Mouse (Mus musculus): ENCODE results near the gene Snx25. TPM values are rescaled to one million over a fixed set of nuclear protein-coding genes. Genes with fewer than 3 reads are reported as not detected.

Gene Snx25
- polyA plus RNA-seq, 1 experiment from 2014 or later, result 6.5 TPM

DNA sequence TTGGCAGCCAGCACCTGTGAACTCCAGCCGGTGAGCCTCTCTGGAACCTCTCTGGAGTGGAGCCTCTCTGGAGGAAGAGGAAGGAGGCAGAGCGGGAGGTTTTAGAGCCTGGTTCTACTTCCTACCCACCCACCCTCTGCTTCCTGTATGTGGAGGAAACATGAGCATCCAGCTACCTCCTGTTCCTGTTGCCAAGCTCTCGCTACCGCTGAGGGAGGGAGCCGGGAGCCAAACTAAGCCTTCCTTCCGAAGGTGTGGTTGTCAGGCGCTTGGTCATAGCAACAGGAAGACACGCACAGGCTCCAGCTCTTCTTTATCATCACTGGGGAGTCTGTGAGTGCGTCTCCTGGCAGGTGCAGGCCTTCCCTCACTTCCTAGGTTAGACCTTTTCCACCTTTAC is 129.8 kb downstream of the Snx25 start:
- Histone ChIP-seq H3K36me3 (ENCODE audit: control insufficient read depth, insufficient read depth, low read length) (no peaks in the 10 kb centered on the region), H3K4me1 (ENCODE audit: control insufficient read depth, insufficient read depth, low read length) (no peaks in the 10 kb centered on the region), H3K27me3 (ENCODE audit: control insufficient read depth, insufficient read depth, low read length) (no peaks in the 10 kb centered on the region), H3K4me2 (ENCODE audit: low read depth, severe bottlenecking) (no peak overlapping the region), H3K9me3 (ENCODE audit: control insufficient read depth, low read length) (no peaks in the 10 kb centered on the region), H3K27ac (replicated peaks; ENCODE audit: low read depth, low read length) (no peak overlapping the region), H3K4me3 (ENCODE audit: low read depth, low read length) (no peak overlapping the region), H3K9ac (ENCODE audit: low read length) (no peak overlapping the region)
- 87% methylated on average over 9 of the region's 9 CpGs for WGBS
- ATAC-seq (ENCODE audit: insufficient number of reproducible peaks, low FRiP score, low TSS enrichment, low read depth) (no peak), DNase-seq (ENCODE audit: low spot score) (no peak)

GRCm38 (mm10) chr8:46010746-46011680 is 140.9 kb downstream of the Snx25 start:
- H3K4me1 ChIP-seq (ENCODE audit: control insufficient read depth, insufficient read depth, low read length), result peaks cover 11% of the 10 kb centered on the region
- H3K36me3 ChIP-seq (ENCODE audit: control insufficient read depth, insufficient read depth, low read length), result no peaks in the 10 kb centered on the region
- 13% methylated on average over 17 of the region's 17 CpGs for WGBS
- H3K4me3 ChIP-seq (ENCODE audit: low read depth, low read length), result peak overlapping the region; percentile 8; the same call in 1 of the 2 replicates
- H3K9me3 ChIP-seq (ENCODE audit: control insufficient read depth, low read length), result no peaks in the 10 kb centered on the region
- ATAC-seq (ENCODE audit: insufficient number of reproducible peaks, low FRiP score, low TSS enrichment, low read depth), result no peak
- peak overlapping the region; percentile 7 for H3K4me2 ChIP-seq (ENCODE audit: low read depth, severe bottlenecking)
- H3K9ac ChIP-seq (ENCODE audit: low read length), result no peak overlapping the region
- no peaks in the 10 kb centered on the region for H3K27me3 ChIP-seq (ENCODE audit: control insufficient read depth, insufficient read depth, low read length)
- H3K27ac ChIP-seq (replicated peaks; ENCODE audit: low read depth, low read length), result no peak overlapping the region
- DNase-seq (ENCODE audit: low spot score), result peak; percentile 47

GRCm38 (mm10) chr8:46010306-46010705 is 141.7 kb downstream of the Snx25 start:
- Histone ChIP-seq H3K27ac (replicated peaks; ENCODE audit: low read depth, low read length) (no peak overlapping the region), H3K27me3 (ENCODE audit: control insufficient read depth, insufficient read depth, low read length) (no peaks in the 10 kb centered on the region), H3K9ac (ENCODE audit: low read length) (no peak overlapping the region), H3K4me2 (ENCODE audit: low read depth, severe bottlenecking) (peak overlapping the region; percentile 7), H3K36me3 (ENCODE audit: control insufficient read depth, insufficient read depth, low read length) (no peaks in the 10 kb centered on the region), H3K4me1 (ENCODE audit: control insufficient read depth, insufficient read depth, low read length) (peaks cover 11% of the 10 kb centered on the region), H3K4me3 (ENCODE audit: low read depth, low read length) (peak overlapping the region; percentile 8; the same call in 1 of the 2 replicates), H3K9me3 (ENCODE audit: control insufficient read depth, low read length) (no peaks in the 10 kb centered on the region)
- no peak for ATAC-seq (ENCODE audit: insufficient number of reproducible peaks, low FRiP score, low TSS enrichment, low read depth)
- DNase-seq (ENCODE audit: low spot score), result no peak
- WGBS, result 49% methylated on average over 2 of the region's 2 CpGs

- Histone ChIP-seq H3K4me2 (ENCODE audit: low read depth, severe bottlenecking) (no peak overlapping the region), H3K4me1 (ENCODE audit: control insufficient read depth, insufficient read depth, low read length) (peaks cover 11% of the 10 kb centered on the region), H3K27me3 (ENCODE audit: control insufficient read depth, insufficient read depth, low read length) (no peaks in the 10 kb centered on the region), H3K9ac (ENCODE audit: low read length) (no peak overlapping the region), H3K27ac (replicated peaks; ENCODE audit: low read depth, low read length) (no peak overlapping the region), H3K36me3 (ENCODE audit: control insufficient read depth, insufficient read depth, low read length) (no peaks in the 10 kb centered on the region), H3K9me3 (ENCODE audit: control insufficient read depth, low read length) (no peaks in the 10 kb centered on the region), H3K4me3 (ENCODE audit: low read depth, low read length) (no peak overlapping the region)
- ATAC-seq (ENCODE audit: insufficient number of reproducible peaks, low FRiP score, low TSS enrichment, low read depth), result no peak
- no peak for DNase-seq (ENCODE audit: low spot score)
- 46% methylated on average over 3 of the region's 3 CpGs for WGBS
These were observed 144.8 kb downstream of the Snx25 start for GRCm38 (mm10) chr8:46007050-46007672.

DNA sequence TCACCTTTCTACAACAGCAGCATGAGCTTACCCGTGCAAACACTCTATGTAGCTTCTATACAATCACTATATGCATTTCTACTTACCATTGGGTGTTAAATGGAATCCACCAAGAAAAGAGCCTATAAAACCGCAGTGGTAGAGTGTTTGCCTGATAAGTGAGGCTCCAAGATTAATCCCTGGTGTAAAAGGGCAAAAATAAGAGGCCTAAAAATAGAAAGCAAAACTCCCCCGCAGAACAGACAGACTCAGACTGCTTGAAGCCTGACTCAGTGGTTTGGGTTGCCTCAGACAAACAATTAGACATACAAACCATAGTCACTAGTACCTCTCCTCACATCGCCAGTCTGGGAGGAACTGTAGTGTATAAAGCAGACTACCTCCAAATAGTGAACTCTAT is 146.4 kb downstream of the Snx25 start, which contains the start of gene Ankrd37:
TSS of gene Ankrd37 (minus strand) at position 112 of the 400 bp plus-strand sequence.
- H3K9ac ChIP-seq (ENCODE audit: low read length), result no peak within 1 kb of the TSS
- no peaks in the 10 kb centered on the region for H3K36me3 ChIP-seq (ENCODE audit: control insufficient read depth, insufficient read depth, low read length)
- 77% methylated on average over 4 of the region's 4 CpGs for WGBS
- H3K27me3 ChIP-seq (ENCODE audit: control insufficient read depth, insufficient read depth, low read length), result no peaks in the 10 kb centered on the region
- DNase-seq (ENCODE audit: low spot score) (no peak), ATAC-seq (ENCODE audit: insufficient number of reproducible peaks, low FRiP score, low TSS enrichment, low read depth) (no peak)
- H3K9me3 ChIP-seq (ENCODE audit: control insufficient read depth, low read length), result no peaks in the 10 kb centered on the region
- H3K4me3 ChIP-seq (ENCODE audit: low read depth, low read length), result no peak within 1 kb of the TSS
- no peak within 1 kb of the TSS for H3K4me2 ChIP-seq (ENCODE audit: low read depth, severe bottlenecking)
- no peak within 1 kb of the TSS for H3K27ac ChIP-seq (replicated peaks; ENCODE audit: low read depth, low read length)
- peaks cover 3% of the 10 kb centered on the region for H3K4me1 ChIP-seq (ENCODE audit: control insufficient read depth, insufficient read depth, low read length)

- peak overlapping the region; percentile 84 for H3K4me2 ChIP-seq (ENCODE audit: low read depth, severe bottlenecking)
- peak overlapping the region; percentile 92 for H3K27ac ChIP-seq (replicated peaks; ENCODE audit: low read depth, low read length)
- H3K36me3 ChIP-seq (ENCODE audit: control insufficient read depth, insufficient read depth, low read length), result no peaks in the 10 kb centered on the region; the same call in 1 of the 2 replicates
- no peaks in the 10 kb centered on the region for H3K9me3 ChIP-seq (ENCODE audit: control insufficient read depth, low read length)
- no peaks in the 10 kb centered on the region for H3K27me3 ChIP-seq (ENCODE audit: control insufficient read depth, insufficient read depth, low read length)
- WGBS, result 7% methylated on average over 55 of the region's 55 CpGs
- H3K4me3 ChIP-seq (ENCODE audit: low read depth, low read length), result peak overlapping the region; percentile 43
- peak overlapping the region; percentile 83 for H3K9ac ChIP-seq (ENCODE audit: low read length)
- DNase-seq (ENCODE audit: low spot score), result peak; percentile 98
- H3K4me1 ChIP-seq (ENCODE audit: control insufficient read depth, insufficient read depth, low read length), result peaks cover 9% of the 10 kb centered on the region; the same call in 1 of the 2 replicates
- ATAC-seq (ENCODE audit: insufficient number of reproducible peaks, low FRiP score, low TSS enrichment, low read depth), result peak; percentile 99
These were observed 151.9 kb downstream of the Snx25 start for GRCm38 (mm10) chr8:45999784-46000705.

- DNase-seq (ENCODE audit: low spot score), result peak; percentile 44
- 3% methylated on average over 22 of the region's 22 CpGs for WGBS
- Histone ChIP-seq H3K9ac (ENCODE audit: low read length) (peak within 1 kb of the TSS; percentile 83), H3K36me3 (ENCODE audit: control insufficient read depth, insufficient read depth, low read length) (no peaks in the 10 kb centered on the region; the same call in 1 of the 2 replicates), H3K27ac (replicated peaks; ENCODE audit: low read depth, low read length) (peak within 1 kb of the TSS; percentile 92), H3K4me2 (ENCODE audit: low read depth, severe bottlenecking) (peak within 1 kb of the TSS; percentile 84), H3K4me1 (ENCODE audit: control insufficient read depth, insufficient read depth, low read length) (peaks cover 9% of the 10 kb centered on the region; the same call in 1 of the 2 replicates), H3K4me3 (ENCODE audit: low read depth, low read length) (peak within 1 kb of the TSS; percentile 43), H3K27me3 (ENCODE audit: control insufficient read depth, insufficient read depth, low read length) (no peaks in the 10 kb centered on the region), H3K9me3 (ENCODE audit: control insufficient read depth, low read length) (no peaks in the 10 kb centered on the region)
- 0 out of 2 replicates have a peak, but pooled peaks have one; percentile 7 for ATAC-seq (ENCODE audit: insufficient number of reproducible peaks, low FRiP score, low TSS enrichment, low read depth)
These were observed 152.7 kb downstream of the Snx25 start, which contains the start of gene Lrp2bp for GRCm38 (mm10) chr8:45999138-45999783. Lrp2bp (plus strand) TSS chr8:45999303.

Data from limb, embryonic 11.5 days (tissue).